Mouse (Mus musculus): Measurements from ENCODE around the gene Syn3.

GRCm38 (mm10) chr10:86351287-86351686, 147.4 kb downstream of the Syn3 start:
- TF ChIP-seq CTCF (IDR thresholded peaks at IDR 0.05; ENCODE audit: extremely low read depth, insufficient read length, insufficient replicate concordance, low read depth, low read length) (no peak), POLR2A (IDR thresholded peaks at IDR 0.05; ENCODE audit: low read depth, low read length) (no peak)

All from small intestine, adult 2 months (tissue).